26 mouse cellular contexts compared by ENCODE assay signal in genomic region chr2:59751172-59751571, GRCm38 (mm10).
"Had no signal": no experiment of that assay in that cellular context is flagged by ENCODE, and none has a peak within 500 bp of the region (broad histone marks: within the 10 kb centered on the region; RNA-seq: fewer than 3 reads in every experiment).

No protein-coding gene starts in this region.

- H3K9ac ChIP-seq: heart, embryonic 13.5 days; heart, embryonic 15.5 days; hindbrain, embryonic 13.5 days; hindbrain, embryonic 15.5 days; liver, embryonic 13.5 days; liver, embryonic 15.5 days; liver, postnatal 0 days had no signal

- ATAC-seq: hindbrain, postnatal 0 days; intestine, embryonic 16.5 days; liver, postnatal 0 days had no signal

- DNase-seq: gastrocnemius, adult 2 months; gastrocnemius, postnatal 10 days; gastrocnemius, postnatal 25 days; heart, adult 11 months; heart, adult 2 months; heart, postnatal 14 days; heart, postnatal 36 days; kidney, adult 11 months; kidney, adult 2 months; kidney, postnatal 14 days; kidney, postnatal 36 days; layer of hippocampus, adult 9-11 months; layer of hippocampus, postnatal 36 days; liver; liver, embryonic 13.5 days; liver, postnatal 0 days had no signal

- H3K4me2 ChIP-seq: heart, embryonic 11.5 days; heart, embryonic 13.5 days; heart, embryonic 15.5 days; hindbrain, embryonic 13.5 days; hindbrain, embryonic 15.5 days; liver, embryonic 11.5 days; liver, embryonic 13.5 days; liver, embryonic 15.5 days had no signal

- H3K27ac ChIP-seq: gastrocnemius, adult 2 months; heart, adult 2 months; heart, embryonic 13.5 days; heart, embryonic 15.5 days; hindbrain, embryonic 13.5 days; hindbrain, embryonic 15.5 days; hindbrain, postnatal 0 days; left cerebral cortex, adult 2 months; liver, embryonic 13.5 days; liver, embryonic 15.5 days had no signal

- H3K9me3 ChIP-seq: heart, embryonic 13.5 days; heart, embryonic 15.5 days; hindbrain, embryonic 13.5 days; hindbrain, embryonic 15.5 days; liver, embryonic 13.5 days; liver, embryonic 15.5 days had no signal

- H3K4me1 ChIP-seq: hindbrain, embryonic 13.5 days; hindbrain, embryonic 15.5 days had no signal

- H3K4me3 ChIP-seq: gastrocnemius, adult 2 months; heart, adult 2 months; heart, embryonic 13.5 days; heart, embryonic 15.5 days; hindbrain, embryonic 13.5 days; hindbrain, embryonic 15.5 days; left cerebral cortex, adult 2 months; liver, embryonic 13.5 days; liver, embryonic 15.5 days had no signal

- H3K36me3 ChIP-seq: heart, embryonic 15.5 days; hindbrain, embryonic 13.5 days; hindbrain, embryonic 15.5 days; liver, embryonic 13.5 days; liver, embryonic 15.5 days had no signal

- H3K27me3 ChIP-seq: heart, embryonic 13.5 days; heart, embryonic 15.5 days; hindbrain, embryonic 13.5 days; hindbrain, embryonic 15.5 days; liver, embryonic 13.5 days; liver, embryonic 15.5 days had no signal
